Mouse (Mus musculus) A20 (cell line): Measurements from ENCODE around the gene Cdh11.

Experiments
- DNase-seq: peaks from one replicate; pipeline ENCODE4 v3.0.0-alpha.2; 2011; ENCODE audit warnings: low read depth, low spot score

Gene Cdh11

GRCm38 (mm10) chr8:102785592-102786416, at the start of gene Cdh11:
Gene Cdh11, minus strand, starts transcription at chr8:102785642.
- DNase-seq: no peak

- no peak for DNase-seq
These were observed 28.5 kb upstream of the Cdh11 start for GRCm38 (mm10) chr8:102813959-102814358.

DNA sequence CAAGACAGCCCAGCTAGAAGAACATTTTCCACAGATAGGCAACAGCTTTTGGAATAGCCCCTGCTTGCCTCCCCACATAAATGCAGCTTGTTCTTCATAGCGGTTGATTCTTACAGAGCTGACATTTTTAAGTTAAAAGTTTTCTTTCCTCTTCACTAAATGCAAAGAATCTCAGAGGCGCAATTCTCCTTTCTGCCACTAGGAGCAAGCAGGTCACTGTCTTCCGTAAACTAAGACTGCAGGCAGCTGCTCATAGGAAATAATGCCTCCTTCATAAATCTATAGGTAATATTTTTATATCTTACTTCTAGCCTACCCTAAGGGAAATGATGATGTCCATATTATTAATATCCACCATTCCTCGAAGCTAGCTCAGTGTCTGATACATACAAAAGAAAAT, 4.9 kb upstream of the Cdh11 start:
- no peak for DNase-seq

DNA sequence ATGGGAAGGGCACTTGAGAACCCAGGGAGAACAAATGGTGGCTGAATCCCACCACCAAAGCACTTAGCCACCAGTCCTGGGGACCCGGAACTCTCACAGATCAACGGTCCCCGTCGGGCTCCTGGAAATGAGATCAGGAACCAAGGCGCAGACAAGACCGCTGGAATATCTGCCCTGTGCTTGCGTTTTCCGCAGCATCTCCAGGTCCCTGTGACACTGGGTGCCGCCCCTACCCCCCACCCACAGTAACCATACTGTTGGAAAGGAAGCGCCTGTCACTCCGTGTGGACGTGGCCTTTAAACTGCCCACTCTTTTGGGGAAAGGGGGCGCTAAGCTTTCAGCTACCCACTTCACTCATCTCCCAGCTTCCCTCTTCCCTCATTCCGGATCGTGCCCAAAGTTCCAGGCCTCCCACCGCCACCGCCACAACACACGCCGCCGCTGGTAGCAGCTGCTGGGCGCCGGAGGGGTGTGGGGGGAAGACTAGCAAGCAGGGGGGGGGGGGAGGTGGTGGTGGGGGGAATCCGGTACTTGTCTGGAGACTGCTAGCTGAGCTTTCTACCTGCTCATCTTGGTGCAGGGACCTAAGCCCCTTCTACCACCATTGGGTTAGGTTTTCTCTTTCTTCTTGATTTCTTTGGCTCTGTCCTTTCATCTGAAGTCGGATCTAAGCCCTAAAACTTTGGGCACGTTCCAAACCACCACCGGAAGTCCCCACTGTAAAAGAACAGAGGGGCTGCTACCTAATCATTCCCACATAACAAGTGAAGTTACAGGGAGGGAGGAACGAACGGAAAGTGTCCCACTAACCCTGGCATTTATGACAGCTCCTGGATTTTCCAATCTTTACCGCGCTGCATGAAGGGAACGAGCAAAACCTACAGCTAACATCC, 1.3 kb upstream of the Cdh11 start:
- no peak for DNase-seq

DNA sequence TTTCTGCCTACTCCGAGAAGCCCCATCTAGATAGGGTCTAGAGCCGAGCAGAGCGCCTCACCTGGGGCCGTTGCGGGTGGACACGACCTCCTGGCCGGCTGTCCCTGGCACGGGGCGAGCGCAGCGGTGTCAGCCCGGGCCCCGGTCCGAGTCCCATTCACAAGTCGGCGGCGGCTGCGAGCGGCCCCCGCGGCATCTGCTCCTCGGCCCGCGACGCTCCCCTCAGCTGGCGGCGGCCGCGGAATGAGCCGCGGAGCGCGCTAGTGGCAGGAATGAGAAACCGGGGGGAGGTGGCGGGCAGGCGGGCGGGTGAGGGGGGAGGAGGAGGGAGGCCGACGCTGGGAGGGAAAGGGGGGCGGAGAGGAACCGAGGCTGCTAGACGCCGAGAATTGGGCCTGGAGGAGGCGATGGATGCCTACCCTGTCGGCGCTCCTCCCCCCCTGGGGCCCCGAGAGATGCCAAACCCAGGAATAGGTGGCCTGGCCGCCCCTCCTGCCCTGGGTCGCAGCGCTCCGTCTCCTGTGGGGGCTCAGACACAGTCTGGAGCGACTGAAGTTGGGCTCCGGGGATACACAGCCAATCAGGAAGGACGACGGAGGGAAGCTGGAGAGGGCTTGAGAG, 497 bp downstream of the Cdh11 start:
- no peak for DNase-seq

DNA sequence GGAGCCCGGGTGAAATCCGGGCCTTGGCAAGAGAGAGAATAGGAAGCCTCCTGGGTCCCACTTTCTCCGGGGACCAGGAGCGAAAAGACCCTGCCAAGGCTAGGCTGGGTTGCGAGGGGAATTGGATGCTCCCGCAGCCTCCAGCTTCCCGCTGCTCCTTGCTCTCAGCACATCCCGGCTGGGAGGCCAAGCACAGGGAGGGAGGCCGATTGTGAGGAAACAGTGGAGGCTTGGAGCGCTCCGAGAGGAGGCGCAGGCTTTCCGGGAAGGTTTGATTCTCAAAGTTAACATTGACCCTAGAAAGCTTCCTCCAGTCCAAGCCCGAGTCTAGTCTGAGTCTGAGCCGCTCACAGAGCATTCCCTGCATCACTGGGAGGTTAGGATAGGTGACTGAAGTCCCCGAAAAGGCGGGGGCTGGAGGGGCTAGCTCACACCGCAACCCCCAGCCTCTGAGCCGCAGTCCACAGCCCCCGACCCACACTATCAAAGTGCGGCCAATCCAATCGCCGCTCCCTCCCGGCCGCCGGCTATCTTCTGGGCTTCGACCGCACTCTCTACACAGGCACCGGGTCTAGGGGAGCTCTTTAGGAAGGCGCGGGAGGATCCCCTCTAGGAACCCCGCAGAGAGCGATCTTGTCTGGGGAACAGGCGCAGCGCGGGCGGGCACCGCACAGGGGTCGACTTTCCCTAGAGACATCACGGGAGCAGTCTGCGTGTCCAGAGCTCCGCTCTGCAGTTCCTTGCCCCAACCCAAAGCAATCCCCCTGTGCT, 1.4 kb downstream of the Cdh11 start:
- DNase-seq: no peak

DNA sequence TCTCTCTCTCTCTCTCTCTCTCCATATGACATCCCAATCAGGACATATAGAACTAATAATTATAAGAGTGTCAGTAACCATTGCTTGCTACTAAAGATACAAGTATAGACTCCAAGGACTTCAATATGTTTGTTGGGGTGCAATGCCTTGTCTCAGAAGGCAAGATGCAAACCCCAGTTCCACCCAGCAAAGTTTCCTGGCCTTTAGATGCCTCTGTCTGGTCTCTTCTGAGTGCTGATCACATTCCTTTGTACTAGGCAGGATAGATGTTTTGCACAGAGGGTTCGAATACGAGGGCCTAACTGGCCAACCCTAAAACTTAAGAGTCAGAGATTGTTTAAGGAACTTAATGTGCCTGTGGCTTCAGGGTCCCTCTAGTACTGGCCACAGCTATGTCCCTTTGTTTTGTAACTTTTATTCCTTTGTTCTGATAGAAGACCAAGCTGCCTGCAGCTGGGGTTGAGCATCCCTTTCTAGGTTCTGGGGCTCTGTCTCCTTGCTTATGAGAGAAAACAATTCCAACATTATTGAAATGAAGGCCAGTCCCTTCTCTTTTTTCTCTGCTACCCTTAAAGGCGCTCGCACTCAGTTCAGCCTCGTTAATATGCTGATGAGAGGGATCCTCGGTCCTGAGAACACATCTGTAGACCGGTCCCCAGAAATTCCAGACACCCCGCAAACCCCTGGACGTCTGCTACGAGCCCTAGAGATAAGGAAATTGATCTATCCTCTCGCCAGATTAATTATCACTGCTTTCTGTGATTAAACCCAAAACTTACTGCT, 2.5 kb downstream of the Cdh11 start:
- no peak for DNase-seq

DNA sequence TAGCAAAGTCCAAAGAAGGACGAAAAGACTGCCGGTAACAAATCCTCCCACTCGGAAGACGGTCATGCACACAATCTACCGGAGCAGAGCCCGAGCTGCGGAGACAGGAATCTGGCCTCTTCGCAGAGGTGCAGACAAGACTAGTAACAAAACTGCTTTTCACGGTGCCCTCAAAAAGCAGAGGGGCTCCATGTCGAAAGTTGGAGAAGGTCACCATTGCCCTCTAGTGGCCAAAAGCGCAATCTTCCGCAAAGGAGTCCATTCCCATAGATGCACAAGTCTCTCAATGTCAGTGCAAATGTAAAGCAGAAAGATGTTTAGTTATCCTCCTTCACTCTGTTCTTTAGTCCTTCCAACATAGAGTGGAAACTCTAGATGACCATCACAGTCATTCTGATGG, 4.5 kb downstream of the Cdh11 start:
- DNase-seq: peak; percentile 1

DNA sequence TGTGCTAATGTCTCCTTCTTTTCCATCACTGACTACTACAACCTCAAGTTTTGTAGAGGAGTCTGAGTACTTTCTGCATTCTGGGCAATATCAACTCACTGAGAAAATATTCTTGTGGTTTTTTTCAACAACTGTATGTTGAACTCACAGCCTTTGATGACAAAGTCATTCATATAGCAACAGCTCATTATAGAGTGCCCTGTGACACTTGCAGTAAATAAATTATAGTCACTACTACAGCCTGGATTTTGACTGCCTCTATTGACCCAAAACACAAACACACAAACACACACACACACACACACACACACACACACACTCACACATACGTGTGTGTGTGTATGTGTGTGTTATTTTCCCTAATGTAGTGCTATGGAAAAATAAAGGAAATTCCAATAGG, 10.8 kb downstream of the Cdh11 start:
- no peak for DNase-seq

- DNase-seq: no peak
These were observed 14.0 kb downstream of the Cdh11 start for GRCm38 (mm10) chr8:102771456-102771855.

- no peak for DNase-seq
These were observed 31.6 kb downstream of the Cdh11 start for GRCm38 (mm10) chr8:102753839-102754238.

GRCm38 (mm10) chr8:102742940-102743339, 42.5 kb downstream of the Cdh11 start:
- DNase-seq: no peak

- no peak for DNase-seq
These were observed 43.3 kb downstream of the Cdh11 start for GRCm38 (mm10) chr8:102742008-102742591.

GRCm38 (mm10) chr8:102740963-102741362, 44.5 kb downstream of the Cdh11 start:
- DNase-seq: no peak

DNA sequence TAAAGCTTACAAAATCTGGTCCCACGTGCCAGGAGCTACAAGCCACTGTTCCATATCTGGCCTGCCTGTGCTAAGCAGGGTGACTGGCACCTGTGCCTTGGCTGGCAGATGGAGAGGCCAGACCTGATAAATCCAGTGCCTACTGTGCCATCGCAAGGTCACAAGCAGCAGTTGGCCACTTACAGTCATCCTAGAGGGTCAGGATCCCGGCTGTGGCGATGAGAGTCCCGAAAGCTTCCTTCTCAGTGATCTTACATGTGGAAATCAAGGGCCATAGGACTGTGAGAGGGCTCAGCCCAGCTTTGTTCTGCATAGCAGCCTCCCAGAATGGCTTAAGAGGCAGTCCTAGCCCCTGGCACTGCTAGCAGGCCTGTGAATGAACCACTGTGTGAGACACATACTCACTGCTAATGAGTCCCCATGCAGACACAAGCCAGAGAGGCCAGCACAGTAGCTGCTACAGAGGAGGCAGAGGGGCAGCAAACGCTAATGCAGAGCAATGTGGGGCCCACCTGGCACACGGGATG, 46.4 kb downstream of the Cdh11 start:
- no peak for DNase-seq

- no peak for DNase-seq
These were observed 47.0 kb downstream of the Cdh11 start for GRCm38 (mm10) chr8:102738395-102738794.

GRCm38 (mm10) chr8:102734419-102734818, 51.0 kb downstream of the Cdh11 start:
- DNase-seq: no peak

DNA sequence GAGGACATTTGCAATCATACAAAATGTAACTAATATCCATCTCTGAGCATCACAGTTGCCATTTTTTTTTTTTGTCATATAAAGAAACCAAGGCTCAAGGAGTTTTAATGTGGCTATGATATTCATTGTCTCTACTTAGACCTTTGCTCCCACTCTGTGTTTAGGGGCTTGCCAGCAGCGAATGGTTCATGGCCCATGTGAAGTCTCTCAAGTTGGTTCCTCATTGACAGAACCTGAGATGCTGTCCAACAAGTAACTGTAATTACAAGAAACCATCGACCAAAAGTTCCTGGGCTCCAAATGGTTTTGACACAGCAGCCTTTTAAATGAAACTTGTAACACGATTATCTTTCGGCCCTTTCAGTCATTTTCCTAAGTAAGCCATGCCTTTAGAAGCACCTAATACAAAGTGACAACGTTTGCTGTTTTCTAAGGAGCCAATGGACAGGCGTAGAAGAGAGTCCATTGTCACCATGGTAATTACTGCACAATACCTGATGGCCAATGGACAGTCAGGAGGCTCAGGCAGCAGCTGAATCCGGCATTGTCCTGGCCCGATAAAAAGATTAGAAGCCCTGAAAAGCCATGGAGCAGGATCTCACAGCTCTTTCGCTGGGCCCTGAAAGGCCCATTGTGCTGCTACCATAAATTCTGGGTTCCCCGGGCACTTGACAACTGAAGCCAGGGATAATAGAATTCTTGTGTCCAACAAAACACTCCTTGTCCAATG, 59.1 kb downstream of the Cdh11 start:
- no peak for DNase-seq

- DNase-seq: no peak
These were observed 59.9 kb downstream of the Cdh11 start for GRCm38 (mm10) chr8:102725496-102725895.
